Mouse (Mus musculus) cerebellum, adult 8-10 months (tissue): ENCODE results near the gene Igfbp2.

Experiments used
- DNase-seq: peaks from one replicate; pipeline ENCODE4 v3.0.0; 2022

The Igfbp2 gene

DNA sequence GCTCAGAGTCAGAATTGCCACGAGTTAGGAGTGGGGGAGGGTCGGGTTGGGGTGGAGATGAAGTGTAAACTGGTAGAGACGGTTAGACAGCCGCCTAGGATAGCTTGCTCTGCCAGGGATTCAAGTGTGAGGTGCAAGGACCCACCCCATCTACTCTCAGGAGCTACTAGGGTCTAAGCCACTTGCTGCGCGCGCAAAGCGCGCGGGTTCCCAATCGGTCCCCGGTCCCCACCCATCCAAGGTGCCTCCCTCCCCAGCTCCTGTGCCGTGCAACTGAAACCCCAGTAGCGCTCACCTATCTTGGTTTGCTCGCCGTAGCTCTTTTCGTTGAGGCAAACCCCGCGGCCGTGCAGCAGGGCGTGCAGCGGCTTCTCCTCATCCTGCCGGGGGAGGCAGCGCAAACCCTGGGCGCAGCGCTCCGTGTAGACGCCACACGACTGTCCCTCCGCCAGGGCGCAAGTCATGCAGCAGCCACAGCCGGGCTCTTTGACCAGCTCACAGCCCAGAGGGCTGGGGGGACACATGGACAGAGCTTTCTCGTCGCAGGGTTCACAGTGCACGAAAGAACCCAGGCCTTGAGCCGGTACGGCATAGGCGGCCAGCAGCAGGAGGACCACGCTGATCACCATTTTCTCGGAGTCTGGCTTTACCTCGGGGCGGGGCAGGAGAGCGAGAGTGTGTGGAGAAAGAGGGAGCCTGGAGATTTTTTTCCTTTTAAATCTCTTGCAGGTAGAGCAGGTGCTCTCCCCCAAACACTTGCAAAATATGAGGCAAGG is 49.4 kb downstream of the Igfbp2 start:
- peak; percentile 79 for DNase-seq

DNA sequence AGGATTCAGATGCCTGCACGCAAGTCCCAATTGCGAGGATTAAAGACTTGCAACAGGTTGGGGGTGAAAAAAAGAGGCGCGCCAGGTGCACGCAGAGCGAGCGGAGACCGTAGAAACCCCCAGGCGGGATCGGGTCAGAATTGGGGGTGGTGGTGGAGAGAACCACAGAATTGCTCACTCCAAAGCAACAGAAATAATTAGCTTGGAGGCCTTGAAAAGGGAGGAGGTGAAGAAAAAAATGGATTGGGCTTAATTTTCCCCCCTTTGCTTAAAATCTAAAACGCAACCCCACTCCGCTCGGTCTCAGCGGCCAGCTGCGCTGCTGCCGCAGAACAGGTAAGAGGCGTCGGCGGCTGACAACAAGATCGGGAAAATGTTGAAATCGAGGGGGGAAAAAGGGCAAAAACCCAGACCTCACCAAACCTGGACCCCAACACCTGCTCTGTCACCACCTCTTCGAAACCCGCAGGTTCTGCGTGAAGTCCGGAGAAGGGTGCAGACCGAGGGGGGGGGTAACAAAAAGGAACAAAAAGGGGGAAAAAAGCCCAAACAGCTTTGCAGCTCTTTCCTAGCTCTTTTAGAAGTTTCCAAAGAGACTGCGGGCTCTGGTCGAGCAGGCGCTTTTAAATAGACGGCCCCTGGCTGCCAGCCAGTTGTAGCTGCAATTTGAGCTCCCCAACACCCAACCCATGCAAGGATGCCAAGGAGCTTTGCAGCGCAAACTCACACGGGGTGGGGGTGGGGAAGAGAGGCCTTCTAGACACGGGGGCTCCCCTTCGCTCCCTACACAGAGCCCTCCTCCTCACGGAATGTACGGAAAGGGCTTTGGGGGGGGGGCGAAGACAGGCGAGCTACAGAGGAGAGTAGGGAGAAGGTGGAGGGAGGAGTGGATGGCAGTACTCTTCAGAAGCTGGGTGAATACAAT is 50.2 kb downstream of the Igfbp2 start, which contains the start of gene Igfbp5:
Gene Igfbp5 (minus strand): TSS at position 598 of the 925 bp plus-strand sequence.
- DNase-seq = peak; percentile 72

DNA sequence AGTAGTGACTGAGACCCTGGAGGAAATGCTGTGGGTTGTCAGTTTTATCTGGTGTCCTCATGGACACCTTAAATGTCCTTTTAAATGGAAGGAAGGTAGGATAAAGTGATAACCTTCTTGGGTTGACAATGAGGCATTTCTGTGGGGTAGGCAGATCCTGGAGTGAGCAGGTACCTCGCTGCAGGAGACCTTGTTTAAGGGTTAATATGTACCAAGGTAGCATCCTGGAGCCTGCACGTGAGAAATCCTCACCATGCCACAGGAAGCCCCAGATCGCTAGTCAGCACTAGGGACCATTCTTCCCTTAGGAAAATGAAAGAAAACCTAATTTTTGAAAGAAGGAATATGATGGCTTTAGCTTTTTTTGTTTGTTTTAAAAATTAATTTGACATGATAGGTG is 51.4 kb downstream of the Igfbp2 start:
- no peak for DNase-seq

DNA sequence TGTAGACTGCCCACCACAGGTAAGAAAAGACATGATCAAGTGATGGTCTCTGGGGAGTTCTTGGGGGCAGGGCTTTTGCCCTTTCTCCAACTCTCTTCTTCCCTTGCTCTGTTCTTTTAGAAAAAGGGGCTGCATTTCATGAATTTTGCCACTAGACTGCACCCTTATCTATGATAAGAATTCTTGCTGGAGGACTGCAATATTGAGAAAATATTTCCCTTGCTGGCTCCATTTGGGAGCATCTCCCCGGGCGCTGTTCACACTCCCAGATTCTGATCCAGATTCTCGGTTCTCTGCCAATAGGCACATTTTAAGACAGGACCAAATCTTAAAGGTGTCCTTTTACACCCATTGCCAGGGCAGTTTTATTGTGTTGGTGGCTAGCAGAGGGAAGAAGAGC is 51.8 kb downstream of the Igfbp2 start:
- peak; percentile 51 for DNase-seq

DNA sequence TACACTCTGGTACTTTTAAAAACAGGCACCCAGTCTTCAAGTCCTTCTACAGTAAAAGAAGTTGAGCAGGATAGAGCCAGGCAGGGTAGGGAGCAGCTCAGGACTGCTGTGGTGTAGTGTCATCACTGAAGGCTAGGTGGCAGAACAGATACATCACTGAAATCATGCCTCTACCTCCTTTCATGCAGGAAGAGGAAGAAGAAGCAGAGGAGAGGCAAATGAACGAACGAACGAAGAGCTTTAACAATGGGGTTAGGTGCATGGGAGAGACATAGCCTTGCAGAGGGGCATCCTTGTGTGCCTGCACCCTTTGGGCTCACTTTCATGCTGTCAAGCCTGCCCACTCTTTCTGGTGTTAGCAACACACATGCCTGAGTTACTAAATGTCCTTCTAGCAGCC is 53.6 kb downstream of the Igfbp2 start:
- DNase-seq = peak; percentile 64

GRCm38 (mm10) chr1:72878473-72879318 is 54.4 kb downstream of the Igfbp2 start:
- DNase-seq = no peak

DNA sequence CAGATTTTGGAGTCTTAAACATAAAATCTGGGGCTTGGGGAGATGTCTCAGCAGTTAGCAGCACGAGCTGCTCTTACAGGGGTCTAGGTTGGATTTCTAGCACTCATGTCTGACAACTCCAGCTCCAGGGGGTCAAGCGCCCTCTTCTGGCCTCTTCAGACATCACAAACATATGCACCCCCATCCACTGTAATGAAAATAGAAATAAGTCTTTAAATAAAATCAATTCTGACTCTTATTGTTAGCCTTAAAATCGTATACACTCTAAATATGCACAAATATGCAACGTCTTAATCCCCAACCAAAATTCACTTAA is 55.0 kb downstream of the Igfbp2 start:
- no peak for DNase-seq

DNA sequence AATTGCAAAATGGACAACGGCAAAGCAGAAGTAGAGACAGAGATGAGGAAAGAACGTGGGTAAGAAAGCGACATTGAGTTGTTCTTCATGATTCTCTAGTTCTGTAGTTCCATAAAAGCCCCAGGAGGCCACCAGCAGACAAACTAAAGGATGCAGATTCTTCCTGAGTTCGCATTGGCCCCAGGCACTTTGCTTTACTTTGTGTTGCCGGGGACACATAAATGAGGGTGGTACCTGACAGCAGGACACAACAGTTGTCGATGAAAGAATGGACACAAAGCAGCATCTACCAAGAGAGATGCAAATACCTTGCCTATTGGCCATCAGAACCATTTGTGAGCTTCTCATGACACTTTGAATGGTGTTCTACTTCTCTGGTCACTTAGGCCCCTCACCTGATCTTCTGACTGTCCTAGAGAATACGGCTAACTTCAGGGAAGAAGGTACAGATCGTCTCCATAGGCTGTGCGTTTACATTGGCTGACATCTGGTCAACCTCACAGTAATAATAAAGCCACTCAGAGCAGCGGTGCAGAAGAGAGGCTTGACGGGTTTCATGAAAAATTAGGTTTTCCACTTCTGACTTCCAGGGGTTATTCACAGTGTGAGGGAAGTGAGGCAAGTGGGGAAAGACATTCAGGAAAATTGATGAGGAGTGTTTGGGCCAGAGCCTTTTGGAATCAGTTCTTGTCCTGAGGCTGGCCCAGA is 61.0 kb downstream of the Igfbp2 start:
- DNase-seq = no peak

DNA sequence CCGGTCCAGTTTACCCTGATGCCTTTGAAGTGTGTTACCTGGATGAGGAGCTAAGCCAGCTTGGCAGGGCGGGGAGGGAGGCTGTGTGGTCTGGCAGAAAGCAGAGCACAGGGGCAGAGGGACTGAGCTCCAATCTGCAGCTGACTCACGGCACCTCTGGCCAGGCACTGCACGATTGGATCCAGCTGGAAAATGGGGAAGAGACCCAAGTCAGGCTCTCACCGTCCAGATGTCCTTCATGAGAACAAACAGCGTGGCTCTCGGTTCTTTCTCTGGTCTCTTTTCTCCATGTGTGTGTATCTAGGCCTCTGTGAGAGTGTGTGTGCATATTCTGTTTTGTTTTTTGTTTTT is 61.5 kb downstream of the Igfbp2 start:
- no peak for DNase-seq

- no peak for DNase-seq
Observed at GRCm38 (mm10) chr1:72887910-72888309, 63.6 kb downstream of the Igfbp2 start.

GRCm38 (mm10) chr1:72895821-72896220 is 71.5 kb downstream of the Igfbp2 start:
- no peak for DNase-seq
